ENCODE assay signal across 8 mouse cellular contexts in the genomic region with DNA sequence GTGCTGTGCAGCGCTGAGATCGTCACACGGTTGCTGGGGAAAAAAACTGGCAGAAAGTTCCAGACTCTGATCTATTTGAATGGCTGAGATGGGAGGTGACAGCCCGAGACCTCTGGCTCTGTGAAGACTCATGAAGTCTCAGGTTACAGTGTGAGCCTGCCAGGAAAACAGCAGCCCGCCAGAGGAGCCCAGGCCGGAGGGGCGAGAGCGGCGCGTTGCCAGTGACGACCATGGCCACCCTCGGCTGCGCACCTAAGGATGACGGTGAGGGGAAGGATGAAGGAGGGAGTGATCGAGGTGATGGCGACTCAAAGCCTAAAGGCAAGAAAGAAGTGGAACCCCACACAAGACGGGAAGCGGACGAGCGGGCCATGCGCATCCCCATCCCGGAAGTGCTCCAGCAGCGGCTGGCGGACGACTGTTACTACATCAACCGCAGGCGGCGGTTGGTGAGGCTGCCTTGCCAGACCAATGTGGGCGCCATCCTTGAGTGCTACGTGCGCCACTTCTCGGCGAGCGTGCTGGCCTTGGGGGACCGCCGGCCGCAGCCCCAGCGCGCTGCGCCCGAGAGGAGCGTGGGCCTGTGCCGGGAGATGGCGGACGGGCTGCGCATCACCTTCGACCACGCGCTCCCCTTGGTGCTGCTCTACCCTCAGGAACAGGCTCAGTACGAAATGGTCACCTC. TPM values are rescaled to one million over a fixed set of nuclear protein-coding genes. Genes with fewer than 3 reads are reported as not detected.
DNase-seq lines count a peak whose midpoint lies in the region; ATAC-seq lines count a peak whose summit lies in the region.

No protein-coding gene starts in this region.

- H3K9ac ChIP-seq in forebrain, embryonic 11.5 days (ENCODE audit: low read length): peak overlapping the region; percentile 81
- H3K9ac ChIP-seq in heart, embryonic 15.5 days: peak overlapping the region; percentile 55
- H3K9ac ChIP-seq in liver, embryonic 11.5 days (ENCODE audit: low read depth, low read length): peak overlapping the region; percentile 70

- peaks cover 14% of the 10 kb centered on the region for H3K27me3 ChIP-seq in erythroblast, embryonic 14.5 days (ENCODE audit: control insufficient read depth)
- no peaks in the 10 kb centered on the region for H3K27me3 ChIP-seq in forebrain, embryonic 11.5 days (ENCODE audit: control insufficient read depth, insufficient read depth, low read length)
- no peaks in the 10 kb centered on the region for H3K27me3 ChIP-seq in heart, embryonic 15.5 days
- no peaks in the 10 kb centered on the region for H3K27me3 ChIP-seq in liver, embryonic 11.5 days (replicated peaks; ENCODE audit: control insufficient read depth, insufficient read depth, low read length)

- peak overlapping the region; percentile 68 for H3K27ac ChIP-seq in forebrain, embryonic 11.5 days (ENCODE audit: low read depth, low read length)
- peak overlapping the region; percentile 67 for H3K27ac ChIP-seq in heart, embryonic 15.5 days
- H3K27ac ChIP-seq in liver, embryonic 11.5 days (ENCODE audit: low read depth, low read length): no peak overlapping the region

- WGBS in forebrain, embryonic 11.5 days: under 1% methylated on average over 50 of the region's 50 CpGs
- under 1% methylated on average over 50 of the region's 50 CpGs for WGBS in heart, embryonic 15.5 days
- under 1% methylated on average over 43 of the region's 50 CpGs for whole genome bisulfite sequencing in liver, embryonic 11.5 days

- H3K9me3 ChIP-seq in erythroblast, embryonic 14.5 days (ENCODE audit: control insufficient read depth, low read length): no peaks in the 10 kb centered on the region
- no peaks in the 10 kb centered on the region for H3K9me3 ChIP-seq in forebrain, embryonic 11.5 days (ENCODE audit: control insufficient read depth, low read length)
- H3K9me3 ChIP-seq in heart, embryonic 15.5 days (replicated peaks): no peaks in the 10 kb centered on the region
- H3K9me3 ChIP-seq in liver, embryonic 11.5 days (ENCODE audit: control insufficient read depth, low read length): no peaks in the 10 kb centered on the region

- peak overlapping the region; percentile 78 for H3K4me2 ChIP-seq in forebrain, embryonic 11.5 days (ENCODE audit: low read depth, low read length, severe bottlenecking)
- H3K4me2 ChIP-seq in heart, embryonic 15.5 days: peak overlapping the region; percentile 88
- peak overlapping the region; percentile 69 for H3K4me2 ChIP-seq in liver, embryonic 11.5 days

- H3K4me1 ChIP-seq in erythroblast, embryonic 14.5 days (ENCODE audit: control insufficient read depth): peaks cover 10% of the 10 kb centered on the region
- peaks cover 3% of the 10 kb centered on the region; the same call in 1 of the 2 replicates for H3K4me1 ChIP-seq in forebrain, embryonic 11.5 days (replicated peaks; ENCODE audit: control insufficient read depth, insufficient read depth, low read length)
- peaks cover 10% of the 10 kb centered on the region for H3K4me1 ChIP-seq in heart, embryonic 15.5 days (replicated peaks)
- H3K4me1 ChIP-seq in liver, embryonic 11.5 days (replicated peaks; ENCODE audit: control insufficient read depth, insufficient read depth, low read length): no peaks in the 10 kb centered on the region

- no peak for ATAC-seq in erythroblast, adult 5-6 weeks (replicated peaks; ENCODE audit: low FRiP score, poor library complexity, severe bottlenecking)
- peak; percentile 93 for ATAC-seq in forebrain, embryonic 11.5 days (replicated peaks; ENCODE audit: low FRiP score)
- ATAC-seq in heart, embryonic 15.5 days (replicated peaks; ENCODE audit: insufficient number of reproducible peaks, insufficient read depth, low FRiP score, low read depth): peak; percentile 83
- ATAC-seq in liver, embryonic 11.5 days (replicated peaks; ENCODE audit: low FRiP score): peak; percentile 69
- ATAC-seq in monocyte, adult 5-6 weeks (replicated peaks; ENCODE audit: insufficient number of reproducible peaks, low FRiP score, low TSS enrichment, poor library complexity, severe bottlenecking): peak; percentile 88

- H3K4me3 ChIP-seq in erythroblast, embryonic 14.5 days (replicated peaks): peak overlapping the region; percentile 63
- H3K4me3 ChIP-seq in forebrain, embryonic 11.5 days (ENCODE audit: low read depth, low read length): peak overlapping the region; percentile 51
- peak overlapping the region; percentile 78 for H3K4me3 ChIP-seq in heart, embryonic 15.5 days
- H3K4me3 ChIP-seq in liver, embryonic 11.5 days (ENCODE audit: low read depth, low read length): peak overlapping the region; percentile 65

- H3K36me3 ChIP-seq in erythroblast, embryonic 14.5 days (ENCODE audit: control insufficient read depth): no peaks in the 10 kb centered on the region
- H3K36me3 ChIP-seq in forebrain, embryonic 11.5 days (ENCODE audit: control insufficient read depth, insufficient read depth, low read length): no peaks in the 10 kb centered on the region
- H3K36me3 ChIP-seq in heart, embryonic 15.5 days: no peaks in the 10 kb centered on the region
- no peaks in the 10 kb centered on the region for H3K36me3 ChIP-seq in liver, embryonic 11.5 days (ENCODE audit: control insufficient read depth, insufficient read depth, low read length)

- DNase-seq in forebrain, embryonic 11.5 days (ENCODE audit: low spot score): peak; percentile 86
- peak; percentile 75 for DNase-seq in kidney, postnatal 10 days
- DNase-seq in liver, embryonic 11.5 days (ENCODE audit: low spot score): peak; percentile 74
- peak; percentile 46 to 52 for DNase-seq in spleen, postnatal 36 days (ENCODE audit: low spot score in 2 of 2)

RNA-seq across cellular contexts. Expression of a gene that starts 8.4 kb away (rescaled TPM):
- polyA plus RNA-seq in erythroblast, embryonic 14.5 days (2012): 0.08 and 0.12 TPM in 2 replicates
- 2.5 and 6.9 TPM in 2 replicates for total RNA-seq in erythroblast, adult 5-6 weeks (2015; ENCODE audit: low replicate concordance)
- total RNA-seq in erythroblast, adult 5-6 weeks (2017; ENCODE audit: low replicate concordance): 1.5 and 2.8 TPM in 2 replicates
- 8.0 and 8.6 TPM in 2 replicates for polyA plus RNA-seq in forebrain, embryonic 11.5 days (2014; fragmentation: Nextera tagmentation; extraction: Ambion mirVana)
- 4.6 and 6.3 TPM in 2 replicates for polyA plus RNA-seq in heart, embryonic 15.5 days (2015; fragmentation: Nextera tagmentation; extraction: Ambion mirVana)
- polyA plus RNA-seq in liver, embryonic 11.5 days (2014; fragmentation: Nextera tagmentation; extraction: Ambion mirVana): 2.3 and 2.4 TPM in 2 replicates
- 5.5 to 10.2 TPM (median 7.3 TPM) in 3 replicates for total RNA-seq in monocyte, adult 5-6 weeks (2017)
